Mouse (Mus musculus) lung, adult 2 months (tissue): ENCODE measurements around the gene Cplx3.

Source experiments
- CTCF ChIP-seq: fragments of 200-500 bp; IDR thresholded peaks from 2 replicates; pipeline ENCODE4 v1.5.1; 2011; ENCODE audit warnings: mild to moderate bottlenecking, low read length, control low read depth; ENCODE audit not compliant: insufficient read depth
- POLR2A ChIP-seq: fragments of 200-500 bp; IDR thresholded peaks from 2 replicates; pipeline ENCODE4 v1.6.1; 2011; ENCODE audit warnings: low read depth, mild to moderate bottlenecking, control low read depth, low read length, borderline replicate concordance; ENCODE audit errors: extremely low read depth

DNA sequence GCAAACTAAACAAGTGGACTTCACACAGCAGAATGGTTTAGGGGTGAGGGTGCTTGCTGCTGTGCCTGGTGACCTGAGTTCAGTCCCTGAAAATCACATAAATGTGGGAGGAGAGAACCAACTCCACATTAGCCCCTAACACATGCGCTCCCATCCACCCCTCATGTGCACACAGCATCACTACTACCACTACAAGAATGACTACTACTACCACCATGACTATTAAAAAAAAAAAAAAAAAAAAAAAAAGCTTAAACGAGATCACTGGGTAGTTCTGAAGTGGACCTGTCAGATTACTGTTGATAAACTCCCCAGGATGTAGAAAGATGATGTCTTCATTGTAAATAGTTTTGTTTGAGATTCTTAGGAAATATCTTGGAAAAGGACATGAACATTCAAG lies 46.5 kb downstream of the Cplx3 start:
- TF ChIP-seq POLR2A (no peak), CTCF (no peak)
